Mouse (Mus musculus): ENCODE measurements around the gene Rpusd4. TPM values are rescaled to one million over a fixed set of nuclear protein-coding genes. Genes with fewer than 3 reads are reported as not detected.
A peak's percentile ranks its signal among the peaks of the same experiment; 100 is the strongest.

Rpusd4 gene
- polyA plus RNA-seq, 1 experiment from 2014 or later = 20.3 TPM

DNA sequence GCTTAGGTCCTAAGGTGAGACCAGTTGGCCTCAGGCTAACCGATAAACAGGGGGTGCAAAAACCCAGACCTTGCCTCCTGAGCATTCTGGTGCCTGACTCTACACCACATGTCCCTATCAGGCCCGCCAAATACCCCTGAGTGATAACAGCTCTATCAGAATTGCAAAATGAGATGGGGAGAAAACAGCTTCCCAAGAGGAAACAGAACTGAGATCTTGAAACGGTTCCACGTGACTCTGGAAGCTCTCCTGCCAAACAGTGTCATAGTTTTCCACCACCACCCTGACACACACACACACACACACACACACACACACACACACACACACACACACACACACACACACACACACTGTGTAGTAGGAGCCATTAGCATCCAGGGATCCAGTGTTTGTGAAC lies 23.3 kb downstream of the Rpusd4 start:
- H3K4me1 ChIP-seq = no peaks in the 10 kb centered on the region
- no peak overlapping the region for H3K4me3 ChIP-seq
- no peak for ATAC-seq (replicated peaks)
- no peak overlapping the region for H3K27ac ChIP-seq (replicated peaks)
- no peak overlapping the region for H3K9ac ChIP-seq (replicated peaks)
- H3K27me3 ChIP-seq = no peaks in the 10 kb centered on the region
- no peaks in the 10 kb centered on the region for H3K36me3 ChIP-seq
- 64% methylated on average over 4 of the region's 4 CpGs for WGBS
- no peaks in the 10 kb centered on the region for H3K9me3 ChIP-seq
- no peak overlapping the region for H3K4me2 ChIP-seq (replicated peaks)

DNA sequence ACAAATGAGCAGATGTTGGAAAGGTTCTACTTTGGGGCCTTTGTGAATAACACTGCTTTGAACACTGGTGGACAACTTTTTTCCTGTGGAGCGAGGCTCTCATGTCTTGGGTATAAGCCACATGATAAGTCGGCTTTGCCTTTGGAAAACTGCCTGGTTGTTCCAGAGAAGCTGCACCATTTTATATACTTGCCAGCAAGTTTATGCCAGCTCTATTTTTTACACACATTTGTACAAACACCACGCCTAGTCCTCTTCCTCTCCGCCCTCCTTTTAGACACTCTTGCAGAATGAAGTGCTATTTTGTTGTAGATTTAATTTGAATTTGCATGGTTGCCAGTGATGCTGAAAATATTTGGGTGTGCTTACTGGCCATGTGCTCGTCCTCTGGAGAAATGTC lies 25.8 kb downstream of the Rpusd4 start:
- H3K4me1 ChIP-seq = no peaks in the 10 kb centered on the region
- no peak overlapping the region for H3K4me2 ChIP-seq (replicated peaks)
- no peak overlapping the region for H3K9ac ChIP-seq (replicated peaks)
- WGBS = 60% methylated on average over 5 of the region's 5 CpGs
- no peaks in the 10 kb centered on the region for H3K9me3 ChIP-seq
- no peak overlapping the region for H3K4me3 ChIP-seq
- no peak overlapping the region for H3K27ac ChIP-seq (replicated peaks)
- H3K36me3 ChIP-seq = no peaks in the 10 kb centered on the region
- no peak for ATAC-seq (replicated peaks)
- H3K27me3 ChIP-seq = no peaks in the 10 kb centered on the region

DNA sequence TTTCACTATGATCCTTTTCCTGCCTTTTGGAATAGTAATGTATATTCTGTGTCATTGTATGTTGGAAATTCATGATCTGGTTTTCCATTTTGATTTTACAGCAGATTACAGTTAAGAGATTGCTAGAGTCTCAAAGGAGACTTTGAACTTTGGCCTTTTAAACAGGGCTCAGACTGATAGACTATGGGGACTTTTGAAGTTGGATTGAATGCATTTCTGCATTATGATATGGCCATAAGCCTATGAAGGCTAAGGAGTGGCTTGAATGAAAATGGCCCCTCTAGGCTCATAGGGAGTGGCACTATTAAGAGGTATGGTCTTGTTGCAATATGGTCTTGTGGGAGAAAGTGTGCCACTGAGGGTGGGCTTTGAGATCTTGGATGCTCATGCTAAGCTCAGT lies 30.1 kb downstream of the Rpusd4 start:
- no peaks in the 10 kb centered on the region for H3K27me3 ChIP-seq
- no peak for ATAC-seq (replicated peaks)

DNA sequence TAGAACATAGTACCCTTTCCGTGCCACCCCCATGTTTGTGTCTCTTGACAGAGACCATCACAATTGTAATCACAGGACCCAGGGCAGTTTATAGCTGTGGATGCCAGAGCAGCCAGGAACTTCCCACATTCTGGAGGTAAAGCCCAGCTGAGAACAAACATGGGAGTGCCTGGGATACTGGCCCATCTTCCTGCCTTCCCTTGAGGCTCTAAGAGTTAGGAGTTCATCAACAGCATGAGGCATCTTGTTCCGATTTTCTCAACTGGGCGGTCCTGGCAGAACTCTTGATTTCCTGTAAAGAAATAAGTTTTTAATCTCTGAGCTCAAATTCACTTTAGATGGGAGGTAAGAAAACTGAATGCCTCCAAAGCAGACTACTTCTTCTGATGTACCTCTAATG lies 34.5 kb downstream of the Rpusd4 start:
- no peak overlapping the region for H3K4me2 ChIP-seq (replicated peaks)
- H3K9me3 ChIP-seq = no peaks in the 10 kb centered on the region
- no peak for ATAC-seq (replicated peaks)
- H3K4me1 ChIP-seq = no peaks in the 10 kb centered on the region
- H3K36me3 ChIP-seq = no peaks in the 10 kb centered on the region
- H3K9ac ChIP-seq (replicated peaks) = no peak overlapping the region
- no peak overlapping the region for H3K4me3 ChIP-seq
- 91% methylated on average over 3 of the region's 3 CpGs for WGBS
- no peak overlapping the region for H3K27ac ChIP-seq (replicated peaks)
- no peaks in the 10 kb centered on the region for H3K27me3 ChIP-seq

More for the DNA sequence above, 30.1 kb downstream of the Rpusd4 start:
- H3K4me2 ChIP-seq (replicated peaks) = no peak overlapping the region
- H3K4me3 ChIP-seq = no peak overlapping the region
- no peaks in the 10 kb centered on the region for H3K9me3 ChIP-seq
- H3K27ac ChIP-seq (replicated peaks) = no peak overlapping the region
- no peak overlapping the region for H3K9ac ChIP-seq (replicated peaks)
- no peaks in the 10 kb centered on the region for H3K4me1 ChIP-seq
- H3K36me3 ChIP-seq = no peaks in the 10 kb centered on the region

DNA sequence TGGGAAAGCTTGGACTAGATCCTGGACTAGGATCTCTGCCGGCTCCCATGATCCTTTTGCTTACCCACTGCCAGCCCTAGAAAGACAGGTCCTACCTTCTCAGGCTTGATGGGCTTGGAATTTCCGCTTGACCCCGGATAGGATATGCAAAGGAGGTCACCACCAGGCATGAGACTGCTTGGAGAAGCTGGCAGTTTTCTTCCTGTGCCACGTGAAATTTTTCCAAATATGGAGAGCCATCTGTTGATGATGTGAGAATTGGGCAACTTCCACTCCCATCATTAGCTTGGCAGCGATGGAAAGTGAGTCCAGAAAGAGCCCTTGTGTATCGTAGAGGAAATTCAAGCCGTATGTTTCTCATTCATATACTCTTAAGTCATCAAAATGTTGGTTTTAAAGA lies 39.8 kb downstream of the Rpusd4 start:
- peaks cover 6% of the 10 kb centered on the region; the same call in 1 of the 2 replicates for H3K4me1 ChIP-seq
- 73% methylated on average over 7 of the region's 7 CpGs for WGBS
- H3K27me3 ChIP-seq = no peaks in the 10 kb centered on the region
- H3K27ac ChIP-seq (replicated peaks) = no peak overlapping the region
- H3K4me2 ChIP-seq (replicated peaks) = no peak overlapping the region
- no peak overlapping the region for H3K9ac ChIP-seq (replicated peaks)
- no peak overlapping the region for H3K4me3 ChIP-seq
- ATAC-seq (replicated peaks) = no peak
- no peaks in the 10 kb centered on the region for H3K36me3 ChIP-seq
- no peaks in the 10 kb centered on the region for H3K9me3 ChIP-seq

DNA sequence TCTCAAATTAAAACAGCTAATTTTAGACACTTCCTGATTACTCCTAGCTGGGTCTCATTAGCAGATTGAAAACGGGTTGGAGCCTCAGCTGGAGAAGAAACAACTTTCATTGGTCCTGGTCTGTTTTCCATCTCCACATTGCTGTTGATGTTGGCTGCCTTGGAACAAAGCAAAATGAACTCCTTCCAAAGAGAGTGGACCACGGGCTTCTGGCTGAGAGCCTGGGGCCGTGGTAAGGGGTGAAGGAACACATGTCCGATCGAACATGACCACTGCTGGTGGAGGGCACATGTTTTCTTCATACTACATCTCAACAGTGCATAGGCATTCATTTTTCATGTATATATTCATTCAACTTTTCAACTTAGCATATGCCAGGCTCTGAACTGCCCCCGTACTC lies 42.7 kb downstream of the Rpusd4 start:
- Histone ChIP-seq H3K4me3 (no peak overlapping the region), H3K27ac (replicated peaks) (no peak overlapping the region), H3K9ac (replicated peaks) (no peak overlapping the region), H3K27me3 (no peaks in the 10 kb centered on the region), H3K4me1 (peaks cover 24% of the 10 kb centered on the region), H3K9me3 (no peaks in the 10 kb centered on the region), H3K4me2 (replicated peaks) (no peak overlapping the region), H3K36me3 (no peaks in the 10 kb centered on the region)
- 83% methylated on average over 6 of the region's 6 CpGs for WGBS
- ATAC-seq (replicated peaks) = no peak

DNA sequence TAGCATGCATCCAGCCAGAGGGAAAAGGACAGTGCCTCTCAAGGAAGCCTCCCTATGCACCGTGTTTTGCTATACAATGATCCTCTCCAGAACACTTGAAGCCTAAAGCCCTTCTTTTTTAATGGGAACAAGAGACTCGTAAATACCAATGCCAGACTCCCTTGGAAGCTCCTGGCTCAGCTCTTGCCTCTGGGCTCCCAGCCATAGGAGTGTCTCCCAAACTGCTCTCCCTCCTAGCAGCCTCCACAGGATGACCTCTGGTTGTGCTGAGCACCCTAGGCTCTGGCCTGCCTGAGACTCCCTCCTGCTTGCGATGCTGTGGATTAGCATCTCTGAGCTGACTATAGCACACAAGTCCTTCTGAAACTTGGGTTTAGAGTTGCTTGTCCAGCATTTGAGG lies 44.9 kb downstream of the Rpusd4 start:
- H3K9ac ChIP-seq (replicated peaks) = no peak overlapping the region
- ATAC-seq (replicated peaks) = no peak
- no peak overlapping the region for H3K4me3 ChIP-seq
- H3K4me1 ChIP-seq = peaks cover 32% of the 10 kb centered on the region
- 49% methylated on average over 3 of the region's 3 CpGs for WGBS
- H3K27ac ChIP-seq (replicated peaks) = no peak overlapping the region
- H3K9me3 ChIP-seq = no peaks in the 10 kb centered on the region
- no peaks in the 10 kb centered on the region for H3K36me3 ChIP-seq
- no peaks in the 10 kb centered on the region for H3K27me3 ChIP-seq
- H3K4me2 ChIP-seq (replicated peaks) = no peak overlapping the region

DNA sequence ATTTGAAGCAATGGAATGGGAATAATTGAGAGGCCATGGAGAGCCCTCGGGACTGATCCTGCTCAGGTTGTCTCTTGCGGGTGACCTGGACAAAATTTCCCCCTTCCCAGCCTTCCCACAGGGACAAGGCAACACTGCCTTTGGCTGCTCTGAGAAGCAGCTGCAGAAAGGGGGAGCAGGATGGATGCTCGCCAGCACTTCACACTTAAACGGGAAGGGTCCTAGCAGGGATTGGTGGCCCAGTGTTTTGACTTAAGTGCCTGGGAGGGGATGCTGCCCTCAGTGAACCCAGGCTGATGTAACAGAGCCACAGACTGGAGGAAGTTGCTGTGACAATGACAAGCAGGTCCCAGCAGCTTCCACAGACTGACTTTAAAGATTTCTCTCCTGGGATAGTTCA lies 45.9 kb downstream of the Rpusd4 start:
- peak; percentile 42; the same call in 1 of the 2 replicates for ATAC-seq (replicated peaks)
- H3K27ac ChIP-seq (replicated peaks) = 0 out of 2 replicates have a peak overlapping the region, but pooled peaks have one; percentile 23

DNA sequence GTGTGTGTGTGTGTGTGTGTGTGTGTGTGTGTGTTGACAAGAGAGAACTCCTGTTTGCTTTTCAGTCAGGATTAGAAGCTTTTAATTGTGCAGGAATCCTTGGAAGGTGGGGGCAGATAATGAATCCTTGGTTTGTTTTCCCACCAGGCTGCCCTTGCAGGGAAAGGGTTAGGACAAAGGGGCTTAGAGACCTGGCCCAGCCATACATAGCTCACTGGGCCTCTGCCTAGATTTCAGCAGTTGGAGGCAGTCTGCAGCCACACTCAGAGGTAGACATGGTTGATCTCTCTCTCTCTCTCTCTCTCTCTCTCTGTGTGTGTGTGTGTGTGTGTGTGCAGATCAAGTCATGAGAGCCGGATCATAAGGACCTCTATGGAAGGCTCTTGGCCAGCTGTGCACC lies 46.6 kb downstream of the Rpusd4 start:
- Histone ChIP-seq H3K27me3 (peaks cover 4% of the 10 kb centered on the region; the same call in 1 of the 2 replicates), H3K4me1 (peaks cover 44% of the 10 kb centered on the region), H3K27ac (replicated peaks) (0 out of 2 replicates have a peak overlapping the region, but pooled peaks have one; percentile 23), H3K36me3 (no peaks in the 10 kb centered on the region), H3K4me2 (replicated peaks) (no peak overlapping the region), H3K4me3 (no peak overlapping the region), H3K9me3 (no peaks in the 10 kb centered on the region), H3K9ac (replicated peaks) (no peak overlapping the region)
- ATAC-seq (replicated peaks) = 0 out of 2 replicates have a peak, but pooled peaks have one; percentile 29
- 6% methylated on average over 1 of the region's 1 CpGs for WGBS

More for the DNA sequence above, 45.9 kb downstream of the Rpusd4 start:
- Histone ChIP-seq H3K4me2 (replicated peaks) (no peak overlapping the region), H3K9me3 (no peaks in the 10 kb centered on the region), H3K27me3 (peaks cover 4% of the 10 kb centered on the region; the same call in 1 of the 2 replicates), H3K4me1 (peaks cover 38% of the 10 kb centered on the region), H3K9ac (replicated peaks) (no peak overlapping the region), H3K4me3 (no peak overlapping the region), H3K36me3 (no peaks in the 10 kb centered on the region)
- 11% methylated on average over 4 of the region's 4 CpGs for WGBS

DNA sequence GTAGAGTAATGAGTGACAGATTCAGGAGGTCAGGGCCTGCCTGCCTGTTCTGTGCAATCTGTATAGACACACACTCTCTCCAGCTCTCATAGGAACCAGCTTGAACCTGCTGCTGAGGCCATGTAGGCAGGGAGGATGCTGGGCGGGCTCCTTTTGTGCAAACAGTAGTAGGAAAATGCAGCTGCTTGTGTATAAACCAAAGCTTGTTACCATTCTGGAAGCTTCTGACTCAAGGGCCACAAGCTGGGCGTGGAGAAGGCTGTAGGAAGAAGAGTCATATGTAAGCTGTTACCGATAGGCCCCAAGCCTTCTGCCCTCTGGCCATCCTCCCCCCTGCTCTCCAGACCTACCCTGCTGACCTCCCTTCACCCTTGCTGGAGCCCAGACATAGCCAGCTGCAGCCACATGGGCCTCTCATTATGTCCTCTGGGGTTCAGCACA lies 49.1 kb downstream of the Rpusd4 start:
- no peak overlapping the region for H3K4me3 ChIP-seq
- no peak overlapping the region for H3K27ac ChIP-seq (replicated peaks)
- H3K36me3 ChIP-seq = no peaks in the 10 kb centered on the region
- peaks cover 4% of the 10 kb centered on the region; the same call in 1 of the 2 replicates for H3K27me3 ChIP-seq
- H3K4me1 ChIP-seq = peaks cover 44% of the 10 kb centered on the region
- no peaks in the 10 kb centered on the region for H3K9me3 ChIP-seq
- WGBS = 66% methylated on average over 3 of the region's 3 CpGs
- no peak for ATAC-seq (replicated peaks)
- no peak overlapping the region for H3K9ac ChIP-seq (replicated peaks)
- H3K4me2 ChIP-seq (replicated peaks) = no peak overlapping the region

DNA sequence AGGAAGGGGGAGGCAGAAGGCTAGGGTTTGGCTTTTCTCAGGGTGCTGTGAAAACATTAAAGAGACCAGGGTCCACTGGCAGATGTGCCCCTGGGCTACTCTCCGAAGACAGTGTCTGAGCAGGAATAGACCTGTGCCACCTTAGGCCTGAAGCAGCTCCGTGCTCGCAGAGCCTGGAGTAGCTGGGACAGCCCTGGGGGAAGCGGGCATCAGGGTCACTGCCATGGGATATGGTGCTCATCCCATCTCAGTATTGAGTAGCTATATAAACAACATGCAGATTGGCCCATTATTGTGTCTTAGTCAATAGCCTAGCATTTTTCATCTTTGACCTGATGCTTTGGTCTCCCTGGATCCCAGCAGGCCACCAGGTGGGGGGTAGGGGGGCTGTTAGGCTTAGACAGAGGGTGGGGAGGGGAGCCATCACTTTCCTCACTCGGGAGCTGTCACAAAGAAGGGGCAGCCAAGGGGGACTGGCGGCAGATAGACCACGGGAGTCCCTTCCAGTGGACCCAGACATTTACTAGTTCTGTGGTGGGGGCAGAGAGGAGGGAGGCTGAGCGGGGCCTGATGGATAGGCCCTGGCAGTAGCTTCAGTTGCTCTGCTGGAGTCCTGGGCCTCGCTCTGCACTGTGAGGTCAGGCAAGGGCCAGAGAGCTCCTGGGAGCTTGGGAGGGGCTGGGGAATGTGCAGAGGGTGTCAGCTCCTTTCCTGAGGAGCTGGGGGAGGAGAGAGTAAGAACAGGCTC lies 49.7 kb downstream of the Rpusd4 start:
- WGBS = 47% methylated on average over 9 of the region's 9 CpGs
- no peaks in the 10 kb centered on the region for H3K9me3 ChIP-seq
- no peak overlapping the region for H3K9ac ChIP-seq (replicated peaks)
- H3K36me3 ChIP-seq = no peaks in the 10 kb centered on the region
- H3K4me1 ChIP-seq = peaks cover 39% of the 10 kb centered on the region
- no peak for ATAC-seq (replicated peaks)
- H3K4me2 ChIP-seq (replicated peaks) = no peak overlapping the region
- H3K27me3 ChIP-seq = peaks cover 4% of the 10 kb centered on the region; the same call in 1 of the 2 replicates
- H3K27ac ChIP-seq (replicated peaks) = no peak overlapping the region
- no peak overlapping the region for H3K4me3 ChIP-seq

DNA sequence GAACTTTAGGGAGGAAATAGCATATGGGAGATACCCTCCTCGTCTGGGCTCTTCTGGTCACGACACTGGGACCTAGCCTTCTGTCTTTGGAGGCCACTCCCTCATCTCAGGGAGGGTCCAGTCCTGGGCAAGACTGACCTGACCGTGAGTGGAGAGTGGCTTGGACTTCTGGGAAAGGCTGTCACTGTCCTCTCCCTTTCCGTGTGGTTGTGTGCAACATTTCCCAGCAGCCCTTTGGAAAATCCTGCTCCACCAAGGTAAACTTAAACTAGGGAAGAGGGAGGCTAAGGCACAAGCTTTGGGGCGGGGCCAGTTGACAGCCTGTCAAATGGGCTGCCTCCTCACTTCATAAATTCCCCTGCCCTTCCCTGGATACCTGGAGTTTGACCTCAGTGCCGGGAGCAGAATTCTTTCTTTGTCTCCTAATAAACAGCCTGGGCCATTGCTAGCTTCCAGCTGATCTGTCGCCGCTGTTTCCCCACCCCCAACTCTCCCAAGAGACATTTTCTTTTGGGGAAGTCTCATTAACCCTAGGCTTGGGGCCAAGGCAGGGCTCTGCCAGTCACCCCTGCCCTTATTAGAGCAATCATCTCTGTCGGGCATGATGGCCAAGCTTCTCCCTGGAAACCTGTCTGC lies 51.0 kb downstream of the Rpusd4 start:
- Histone ChIP-seq H3K27ac (replicated peaks) (no peak overlapping the region), H3K4me2 (replicated peaks) (no peak overlapping the region), H3K9ac (replicated peaks) (no peak overlapping the region), H3K4me3 (no peak overlapping the region), H3K4me1 (peaks cover 27% of the 10 kb centered on the region), H3K27me3 (peaks cover 4% of the 10 kb centered on the region; the same call in 1 of the 2 replicates), H3K9me3 (no peaks in the 10 kb centered on the region), H3K36me3 (no peaks in the 10 kb centered on the region)
- 0 out of 2 replicates have a peak, but pooled peaks have one; percentile 14 for ATAC-seq (replicated peaks)
- WGBS = 21% methylated on average over 9 of the region's 9 CpGs

All from forebrain, embryonic 15.5 days (tissue).